Mouse (Mus musculus): ENCODE data around the gene Gart. TPM values are rescaled to one million over a fixed set of nuclear protein-coding genes. Genes with fewer than 3 reads are reported as not detected.
"Not testable (repeated sequence)": the region's sequence is repeated elsewhere in the genome, so short reads cannot be mapped to it uniquely, and the experiment has no call there.

Gart gene
- polyA plus RNA-seq, 1 experiment from 2014 or later = 33.4 TPM

GRCm38 (mm10) chr16:91645995-91646602 is 653 bp downstream of the Gart start:
- peak overlapping the region; percentile 96 for H3K9ac ChIP-seq (replicated peaks)
- TF ChIP-seq EP300 (IDR thresholded peaks at IDR 0.05; ENCODE audit: low read depth) (0 out of 2 replicates have a peak, but pooled peaks have one; percentile 13), CTCF (IDR thresholded peaks at IDR 0.05; ENCODE audit: low read depth) (peak; percentile 42)
- H3K27me3 ChIP-seq (ENCODE audit: insufficient read depth, low read length) = no peaks in the 10 kb centered on the region
- H3K4me3 ChIP-seq (ENCODE audit: low read depth, low read length) = peak overlapping the region; percentile 71
- peak overlapping the region; percentile 100 for H3K27ac ChIP-seq (ENCODE audit: low read depth)
- peaks cover 24% of the 10 kb centered on the region for H3K36me3 ChIP-seq (replicated peaks; ENCODE audit: insufficient read depth, low read length)
- H3K4me2 ChIP-seq (ENCODE audit: low read depth, low read length) = peak overlapping the region; percentile 99
- no peaks in the 10 kb centered on the region for H3K9me3 ChIP-seq (ENCODE audit: low read length)
- peaks cover 16% of the 10 kb centered on the region for H3K4me1 ChIP-seq (ENCODE audit: insufficient read depth)
- no peak for ATAC-seq
- WGBS (ENCODE audit: insufficient replicate concordance) = under 1% methylated on average over 11 of the region's 11 CpGs
- no peak for DNase-seq

DNA sequence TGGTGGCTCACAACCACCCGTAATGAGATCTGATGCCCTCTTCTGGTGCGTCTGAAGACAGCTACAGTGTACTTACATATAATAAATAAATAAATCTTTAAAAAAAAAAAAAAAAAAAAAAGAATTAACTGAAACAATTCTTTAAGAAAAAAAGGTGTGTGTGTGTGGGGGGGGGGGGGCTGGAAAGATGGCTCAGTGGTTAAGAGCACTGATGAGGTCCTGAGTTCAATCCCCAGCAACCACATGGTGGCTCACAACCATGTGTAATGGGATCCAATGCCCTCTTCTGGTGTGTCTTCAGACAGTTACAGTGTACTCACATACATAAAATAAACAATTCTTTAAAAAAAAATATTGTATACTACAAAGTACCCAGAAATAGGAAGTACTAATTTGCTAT is 1.3 kb downstream of the Gart start:
- H3K9ac ChIP-seq (replicated peaks); H3K9me3 ChIP-seq (ENCODE audit: low read length); H3K27me3 ChIP-seq (ENCODE audit: insufficient read depth, low read length); H3K27ac ChIP-seq (ENCODE audit: low read depth); DNase-seq; H3K4me2 ChIP-seq (ENCODE audit: low read depth, low read length); ATAC-seq: not testable (repeated sequence)
- TF ChIP-seq CTCF (IDR thresholded peaks at IDR 0.05; ENCODE audit: low read depth) = peak; percentile 14; the same call in 1 of the 2 replicates
- peaks cover 23% of the 10 kb centered on the region for H3K36me3 ChIP-seq (replicated peaks; ENCODE audit: insufficient read depth, low read length)
- H3K4me1 ChIP-seq (ENCODE audit: insufficient read depth) = peaks cover 13% of the 10 kb centered on the region
- WGBS (ENCODE audit: insufficient replicate concordance) = no CpG with 5 or more reads among the region's 2 CpGs
- H3K4me3 ChIP-seq (ENCODE audit: low read depth, low read length) = 0 out of 2 replicates have a peak overlapping the region, but pooled peaks have one; percentile 71

- H3K27ac ChIP-seq (ENCODE audit: low read depth) = no peak overlapping the region
- 59% methylated on average over 2 of the region's 2 CpGs for WGBS (ENCODE audit: insufficient replicate concordance)
- ATAC-seq = no peak
- H3K4me1 ChIP-seq (ENCODE audit: insufficient read depth) = peaks cover 9% of the 10 kb centered on the region; the same call in 1 of the 2 replicates
- no peaks in the 10 kb centered on the region for H3K9me3 ChIP-seq (ENCODE audit: low read length)
- no peak overlapping the region for H3K9ac ChIP-seq (replicated peaks)
- H3K27me3 ChIP-seq (ENCODE audit: insufficient read depth, low read length) = no peaks in the 10 kb centered on the region
- no peak overlapping the region for H3K4me2 ChIP-seq (ENCODE audit: low read depth, low read length)
- no peak overlapping the region for H3K4me3 ChIP-seq (ENCODE audit: low read depth, low read length)
- TF ChIP-seq CTCF (IDR thresholded peaks at IDR 0.05; ENCODE audit: low read depth) (no peak), EP300 (IDR thresholded peaks at IDR 0.05; ENCODE audit: low read depth) (no peak)
- DNase-seq = no peak
- peaks cover 27% of the 10 kb centered on the region for H3K36me3 ChIP-seq (replicated peaks; ENCODE audit: insufficient read depth, low read length)
Observed at GRCm38 (mm10) chr16:91644901-91645300, 1.9 kb downstream of the Gart start.

DNA sequence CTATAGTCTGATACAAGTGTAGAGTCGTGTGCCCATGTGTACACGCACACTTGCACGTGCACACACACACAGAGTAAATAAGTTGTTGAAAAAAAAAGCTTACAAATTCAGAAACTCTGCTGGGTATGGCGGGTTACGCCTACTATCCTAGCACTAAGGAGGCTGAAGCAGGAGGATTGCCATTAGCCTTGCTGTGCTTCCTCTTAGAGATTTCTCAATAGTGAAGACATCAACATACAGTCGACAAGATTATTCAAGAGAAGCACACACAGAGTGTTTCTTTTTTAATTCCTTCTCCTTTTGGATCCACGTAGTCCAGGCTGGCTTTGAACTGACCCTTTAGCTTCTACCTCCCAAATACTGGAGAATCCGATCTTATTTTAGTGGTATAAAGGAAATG is 6.6 kb downstream of the Gart start:
- TF ChIP-seq EP300 (IDR thresholded peaks at IDR 0.05; ENCODE audit: low read depth) = no peak
- no peak for TF ChIP-seq CTCF (IDR thresholded peaks at IDR 0.05; ENCODE audit: low read depth)
- H3K36me3 ChIP-seq (replicated peaks; ENCODE audit: insufficient read depth, low read length) = peaks cover 72% of the 10 kb centered on the region
- WGBS (ENCODE audit: insufficient replicate concordance) = 78% methylated on average over 8 of the region's 8 CpGs

DNA sequence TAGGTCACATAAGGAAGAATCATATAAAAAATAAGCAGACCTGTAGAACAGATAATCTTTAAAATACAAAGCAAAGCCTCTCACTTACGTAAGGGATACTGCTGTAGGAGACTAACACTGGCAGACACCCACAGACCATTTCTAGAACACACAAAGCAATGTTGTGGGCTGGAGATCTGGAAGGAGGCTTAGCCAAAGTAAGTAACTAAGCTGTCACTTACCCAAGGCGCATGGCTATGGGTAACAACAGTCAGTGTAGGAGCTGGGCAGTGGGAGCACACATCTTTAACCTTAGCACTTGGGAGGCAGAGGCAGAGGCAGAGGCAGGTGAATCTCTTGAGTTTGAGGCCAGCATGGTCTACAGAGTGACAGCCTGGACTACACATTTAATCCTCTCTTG is 7.1 kb downstream of the Gart start:
- TF ChIP-seq CTCF (IDR thresholded peaks at IDR 0.05; ENCODE audit: low read depth) = no peak
- TF ChIP-seq EP300 (IDR thresholded peaks at IDR 0.05; ENCODE audit: low read depth) = no peak
- H3K27ac ChIP-seq (ENCODE audit: low read depth) = no peak overlapping the region
- H3K9me3 ChIP-seq (ENCODE audit: low read length) = no peaks in the 10 kb centered on the region
- no peak for ATAC-seq
- H3K27me3 ChIP-seq (ENCODE audit: insufficient read depth, low read length) = no peaks in the 10 kb centered on the region
- H3K4me2 ChIP-seq (ENCODE audit: low read depth, low read length) = no peak overlapping the region
- H3K4me3 ChIP-seq (ENCODE audit: low read depth, low read length) = no peak overlapping the region
- no peak for DNase-seq
- WGBS (ENCODE audit: insufficient replicate concordance) = 90% methylated on average over 2 of the region's 2 CpGs
- H3K36me3 ChIP-seq (replicated peaks; ENCODE audit: insufficient read depth, low read length) = peaks cover 75% of the 10 kb centered on the region
- H3K4me1 ChIP-seq (ENCODE audit: insufficient read depth) = no peaks in the 10 kb centered on the region
- no peak overlapping the region for H3K9ac ChIP-seq (replicated peaks)

More for the DNA sequence above, 6.6 kb downstream of the Gart start:
- Histone ChIP-seq H3K9me3 (ENCODE audit: low read length) (no peaks in the 10 kb centered on the region), H3K4me1 (ENCODE audit: insufficient read depth) (peaks cover 4% of the 10 kb centered on the region; the same call in 1 of the 2 replicates), H3K4me2 (ENCODE audit: low read depth, low read length) (no peak overlapping the region), H3K4me3 (ENCODE audit: low read depth, low read length) (no peak overlapping the region), H3K27me3 (ENCODE audit: insufficient read depth, low read length) (no peaks in the 10 kb centered on the region), H3K9ac (replicated peaks) (no peak overlapping the region), H3K27ac (ENCODE audit: low read depth) (no peak overlapping the region)
- ATAC-seq (no peak), DNase-seq (no peak)

GRCm38 (mm10) chr16:91639161-91639560 is 7.6 kb downstream of the Gart start:
- Histone ChIP-seq H3K9ac (replicated peaks) (no peak overlapping the region), H3K27me3 (ENCODE audit: insufficient read depth, low read length) (no peaks in the 10 kb centered on the region), H3K4me2 (ENCODE audit: low read depth, low read length) (no peak overlapping the region), H3K4me1 (ENCODE audit: insufficient read depth) (no peaks in the 10 kb centered on the region), H3K4me3 (ENCODE audit: low read depth, low read length) (no peak overlapping the region), H3K9me3 (ENCODE audit: low read length) (no peaks in the 10 kb centered on the region), H3K27ac (ENCODE audit: low read depth) (no peak overlapping the region), H3K36me3 (replicated peaks; ENCODE audit: insufficient read depth, low read length) (peaks cover 75% of the 10 kb centered on the region)
- ATAC-seq = no peak
- DNase-seq = no peak
- no peak for TF ChIP-seq EP300 (IDR thresholded peaks at IDR 0.05; ENCODE audit: low read depth)
- no peak for TF ChIP-seq CTCF (IDR thresholded peaks at IDR 0.05; ENCODE audit: low read depth)
- 89% methylated on average over 5 of the region's 5 CpGs for whole genome bisulfite sequencing (ENCODE audit: insufficient replicate concordance)
